Mouse (Mus musculus) embryonic facial prominence, embryonic 15.5 days (tissue): ENCODE data around the gene Tha1. TPM values are rescaled to one million over a fixed set of nuclear protein-coding genes. Genes with fewer than 3 reads are reported as not detected.
A peak's percentile ranks its signal among the peaks of the same experiment; 100 is the strongest.

Source experiments
- ATAC-seq: fragments of 200-750 bp; cut with Nextera tagmentation; 2 replicates; pipeline ENCODE4 v1.8.0; 2017; ENCODE audit warnings: low read depth, moderate TSS enrichment; ENCODE audit not compliant: insufficient number of reproducible peaks, low FRiP score, low TSS enrichment
- H3K27ac ChIP-seq: fragments of 300-500 bp; sonication (generic); replicated peaks from 2 replicates; pipeline ENCODE4 v1.5.1; 2015; ENCODE audit warnings: mild to moderate bottlenecking, inconsistent platforms
- H3K27me3 ChIP-seq: fragments of 300-500 bp; sonication (generic); 2 replicates; pipeline ENCODE4 v1.6.1; 2015; ENCODE audit warnings: inconsistent platforms
- H3K36me3 ChIP-seq: fragments of 300-500 bp; sonication (generic); 2 replicates; pipeline ENCODE4 v1.6.1; 2015; ENCODE audit warnings: mild to moderate bottlenecking, inconsistent platforms
- H3K4me1 ChIP-seq: fragments of 300-500 bp; sonication (generic); 2 replicates; pipeline ENCODE4 v1.6.1; 2015; ENCODE audit warnings: inconsistent platforms
- H3K4me2 ChIP-seq: fragments of 300-500 bp; sonication (generic); replicated peaks from 2 replicates; pipeline ENCODE4 v1.6.1; 2015; ENCODE audit warnings: mild to moderate bottlenecking, inconsistent platforms
- H3K4me3 ChIP-seq: fragments of 300-500 bp; sonication (generic); replicated peaks from 2 replicates; pipeline ENCODE4 v1.5.1; 2015; ENCODE audit warnings: mild to moderate bottlenecking, inconsistent platforms
- H3K9ac ChIP-seq: fragments of 300-500 bp; sonication (generic); 2 replicates; pipeline ENCODE4 v1.6.1; 2015; ENCODE audit warnings: inconsistent platforms
- H3K9me3 ChIP-seq: fragments of 300-500 bp; sonication (generic); replicated peaks from 2 replicates; pipeline ENCODE4 v1.6.1; 2016; ENCODE audit warnings: inconsistent platforms
- WGBS: fragments of 180-500 bp; shearing (Covaris S2); methylation state at CpG from one replicate; pipeline ENCODE4 v1.1.7; 2015; 5-methylcytosine and 5-hydroxymethylcytosine counted together
- polyA plus RNA-seq: library from polyadenylated mRNA; unstranded; fragments of >200 nt; fragmentation: Nextera tagmentation; extraction: Ambion mirVana; gene quantifications from 2 replicates; pipeline ENCODE4 v1.2.1, GENCODE M21; 2015

Tha1 gene
- polyA plus RNA-seq, 1 experiment from 2014 or later: 4.7 TPM

DNA sequence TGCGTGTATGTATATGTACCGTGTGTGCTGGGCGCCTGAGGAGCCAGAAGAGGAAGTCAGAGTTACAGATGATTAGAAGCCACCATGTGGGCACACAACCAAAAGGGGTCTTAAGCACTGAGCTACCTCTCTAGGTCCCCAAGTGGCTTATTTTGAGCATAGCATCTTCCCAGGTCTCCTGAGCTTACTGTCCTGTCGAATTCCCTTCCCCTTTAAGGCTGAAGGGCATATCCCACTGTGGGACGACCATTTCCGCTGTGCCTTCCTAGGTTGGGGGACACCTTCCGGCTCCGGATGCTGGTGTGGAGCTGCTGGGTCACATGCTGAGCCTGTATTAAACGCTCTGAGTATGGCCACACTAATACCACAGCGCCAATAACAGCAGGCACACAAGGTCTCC lies 21.4 kb upstream of the Tha1 start:
- Histone ChIP-seq H3K4me3 (no peak overlapping the region), H3K27ac (no peak overlapping the region), H3K4me2 (no peak overlapping the region), H3K9ac (no peak overlapping the region), H3K4me1 (peaks cover 13% of the 10 kb centered on the region), H3K9me3 (no peaks in the 10 kb centered on the region), H3K27me3 (peaks cover 11% of the 10 kb centered on the region; the same call in 1 of the 2 replicates), H3K36me3 (no peaks in the 10 kb centered on the region)
- no peak for ATAC-seq
- 62% methylated on average over 10 of the region's 10 CpGs for WGBS

DNA sequence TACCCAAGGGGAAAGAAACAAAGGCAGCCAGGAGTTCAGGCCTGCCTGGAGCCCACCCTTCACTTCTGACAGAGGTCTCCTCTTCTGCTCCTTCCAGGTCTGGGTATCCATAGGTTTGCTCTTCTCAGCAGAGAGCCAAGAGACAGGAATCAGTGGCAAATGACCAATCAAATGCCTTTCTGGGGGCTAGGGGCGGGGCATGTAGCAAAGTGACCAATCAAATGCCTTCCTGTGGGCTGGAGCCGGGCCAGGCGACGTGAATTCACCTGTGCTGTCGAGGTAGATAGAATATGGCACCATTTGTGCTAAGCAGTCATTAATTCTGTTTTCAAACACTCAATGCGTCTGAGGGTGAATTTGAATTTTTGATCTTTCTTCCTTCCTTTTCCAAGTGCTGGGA lies 18.9 kb upstream of the Tha1 start:
- Histone ChIP-seq H3K27ac (no peak overlapping the region), H3K4me2 (no peak overlapping the region), H3K36me3 (no peaks in the 10 kb centered on the region), H3K4me1 (peaks cover 32% of the 10 kb centered on the region), H3K9me3 (no peaks in the 10 kb centered on the region), H3K9ac (no peak overlapping the region), H3K27me3 (peaks cover 14% of the 10 kb centered on the region; the same call in 1 of the 2 replicates), H3K4me3 (no peak overlapping the region)
- WGBS: 47% methylated on average over 6 of the region's 6 CpGs
- ATAC-seq: no peak

DNA sequence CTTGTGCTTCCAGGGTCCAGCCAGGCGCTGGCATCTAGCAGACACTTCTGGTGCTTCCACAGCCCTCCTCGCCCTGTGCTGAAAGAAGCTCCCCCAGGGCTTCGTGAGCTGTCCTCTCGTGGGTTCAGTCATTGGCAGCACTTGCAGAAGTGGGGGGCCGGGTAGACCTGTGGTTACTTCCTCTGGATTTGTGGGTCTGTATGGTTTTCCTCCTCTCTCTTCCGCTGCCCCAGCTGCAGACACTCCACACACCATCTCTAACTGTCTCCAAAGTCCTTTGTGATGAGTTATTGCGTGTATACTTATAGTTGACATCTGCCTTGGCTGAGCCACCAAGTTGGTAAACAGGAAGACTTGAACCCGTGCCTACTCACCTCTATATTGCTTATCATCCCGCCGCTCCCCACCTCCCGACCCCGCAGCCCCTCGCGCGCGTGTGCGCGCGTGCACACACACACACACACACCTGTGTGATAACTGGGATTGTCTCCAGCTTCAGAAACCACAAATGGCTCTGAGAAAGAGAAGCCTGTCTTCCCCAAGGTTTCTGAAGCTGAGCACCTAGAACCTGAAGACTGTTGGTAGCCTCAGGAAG lies 18.4 kb upstream of the Tha1 start:
- Histone ChIP-seq H3K4me2 (no peak overlapping the region), H3K27me3 (peaks cover 14% of the 10 kb centered on the region; the same call in 1 of the 2 replicates), H3K9me3 (no peaks in the 10 kb centered on the region), H3K9ac (no peak overlapping the region), H3K4me1 (peaks cover 32% of the 10 kb centered on the region), H3K4me3 (no peak overlapping the region), H3K27ac (no peak overlapping the region), H3K36me3 (no peaks in the 10 kb centered on the region)
- WGBS: 91% methylated on average over 19 of the region's 19 CpGs
- ATAC-seq: no peak

DNA sequence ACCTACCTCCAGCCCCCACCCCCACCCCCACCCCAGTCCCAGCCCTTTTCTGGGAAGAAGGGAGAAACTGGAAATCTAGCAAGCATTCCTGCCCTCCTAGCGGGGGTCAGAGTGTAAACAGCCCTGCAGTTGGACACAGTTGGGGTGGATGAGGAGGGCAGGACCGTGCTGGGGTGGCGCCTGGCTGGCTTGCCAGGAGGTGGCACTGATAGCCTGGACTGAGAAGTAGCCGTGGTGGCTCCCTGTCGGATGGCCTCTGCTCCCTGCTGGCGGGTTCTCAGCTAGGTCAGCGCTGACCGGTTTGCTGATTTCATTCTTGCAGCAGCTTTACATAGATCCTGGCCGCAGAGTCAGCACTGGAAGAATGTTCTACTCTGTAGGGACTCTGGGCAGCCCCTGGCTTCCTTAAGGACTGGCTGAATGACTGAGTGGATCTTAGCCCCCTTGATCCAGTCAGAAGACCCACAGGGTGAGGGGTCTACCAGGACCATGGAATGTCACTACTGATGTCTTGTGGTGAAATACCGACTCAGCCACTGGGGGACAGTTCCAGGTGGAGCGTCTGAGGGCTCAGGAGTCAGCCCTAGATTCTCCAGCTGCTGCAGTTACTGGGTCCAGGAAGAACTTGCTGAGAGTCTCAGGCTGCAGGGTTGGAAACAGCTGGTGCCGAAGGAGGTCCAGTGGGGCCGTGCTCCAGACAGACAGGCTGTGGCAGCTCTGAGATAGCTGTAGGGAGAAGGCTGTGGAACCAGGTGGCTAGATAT lies 17.4 kb upstream of the Tha1 start:
- 35% methylated on average over 13 of the region's 13 CpGs for WGBS

DNA sequence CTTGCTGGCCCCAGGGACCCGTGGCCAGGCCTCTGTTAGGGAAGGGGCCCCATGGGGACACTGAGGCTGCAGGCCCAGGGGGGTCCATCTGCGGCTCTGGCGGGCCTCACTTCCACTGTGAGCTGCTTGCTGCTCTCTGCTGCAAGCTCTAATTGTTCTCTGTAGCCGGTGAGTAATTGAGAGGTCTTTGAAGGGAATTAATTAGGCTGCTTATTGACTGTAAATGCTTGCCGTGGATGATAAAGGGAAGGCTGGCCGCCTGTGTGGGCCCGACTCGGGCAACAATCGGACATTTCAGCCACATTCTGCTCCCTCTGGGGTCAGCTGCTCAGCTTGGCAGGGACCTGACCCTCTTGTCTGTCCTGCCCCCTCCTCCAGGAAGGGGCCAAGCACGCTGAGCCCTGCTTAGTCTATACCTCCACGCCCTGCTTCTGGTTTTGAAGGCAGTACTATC lies 16.6 kb upstream of the Tha1 start:
- peak; percentile 22; the same call in 1 of the 2 replicates for ATAC-seq
- Histone ChIP-seq H3K27me3 (peaks cover 18% of the 10 kb centered on the region; the same call in 1 of the 2 replicates), H3K9ac (no peak overlapping the region), H3K27ac (peak overlapping the region; percentile 45), H3K4me1 (peaks cover 32% of the 10 kb centered on the region), H3K4me3 (peak overlapping the region; percentile 30), H3K4me2 (peak overlapping the region; percentile 54), H3K9me3 (no peaks in the 10 kb centered on the region), H3K36me3 (no peaks in the 10 kb centered on the region)
- WGBS: 10% methylated on average over 11 of the region's 11 CpGs

More for the DNA sequence above, 17.4 kb upstream of the Tha1 start:
- Histone ChIP-seq H3K4me2 (0 out of 2 replicates have a peak overlapping the region, but pooled peaks have one; percentile 54), H3K9me3 (no peaks in the 10 kb centered on the region), H3K36me3 (no peaks in the 10 kb centered on the region), H3K4me3 (no peak overlapping the region), H3K4me1 (peaks cover 32% of the 10 kb centered on the region), H3K9ac (no peak overlapping the region), H3K27me3 (peaks cover 18% of the 10 kb centered on the region; the same call in 1 of the 2 replicates), H3K27ac (no peak overlapping the region)
- 0 out of 2 replicates have a peak, but pooled peaks have one; percentile 5 for ATAC-seq

DNA sequence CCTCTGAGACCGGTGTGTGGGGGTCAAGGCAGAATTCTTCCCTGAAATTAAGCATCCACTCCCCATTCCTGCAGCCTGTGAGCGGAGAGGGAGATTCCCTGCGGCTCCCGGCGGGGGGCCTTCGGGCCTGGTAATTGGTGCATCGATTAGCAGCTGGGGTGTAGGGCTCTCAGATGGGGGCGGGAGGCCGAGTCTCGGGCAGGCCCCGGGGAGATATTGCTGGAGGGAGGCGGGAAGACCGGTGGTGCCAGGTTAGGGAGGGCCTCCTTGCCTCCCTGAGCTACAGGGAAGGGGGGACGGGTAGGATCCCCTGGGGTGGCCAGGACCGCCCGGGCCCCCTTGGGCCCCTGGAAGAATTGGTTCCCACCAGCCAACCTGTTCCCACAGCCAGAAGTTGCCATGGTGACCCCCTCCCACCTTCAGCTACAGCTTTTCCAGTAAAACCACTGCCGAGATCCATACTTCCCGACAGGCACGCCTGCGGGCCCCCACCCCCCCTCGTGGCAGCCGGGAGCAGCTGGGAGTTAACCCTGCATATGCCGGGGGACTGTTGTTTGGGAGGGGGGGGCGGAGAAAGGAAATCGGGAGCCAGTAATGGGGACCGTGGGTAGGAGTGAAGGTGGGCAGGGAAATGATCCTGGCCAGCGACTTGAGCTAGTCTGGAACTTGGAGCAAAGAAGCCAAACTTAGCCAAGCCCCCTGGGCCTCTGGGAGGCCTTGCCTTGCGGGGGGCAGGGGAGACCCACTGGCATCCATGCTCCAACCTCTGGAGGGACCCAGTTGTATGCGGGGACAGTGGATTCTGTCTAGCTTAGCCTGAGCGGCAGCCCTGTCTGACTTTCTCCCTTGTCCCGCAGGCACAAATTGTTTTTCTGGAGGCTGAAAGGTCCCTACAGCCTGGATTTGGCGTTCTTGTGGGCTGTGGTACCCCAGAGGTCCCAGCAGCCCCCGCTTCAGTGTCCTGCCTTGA lies 15.9 kb upstream of the Tha1 start:
- Histone ChIP-seq H3K4me2 (peak overlapping the region; percentile 54), H3K4me1 (peaks cover 32% of the 10 kb centered on the region), H3K27ac (peak overlapping the region; percentile 45), H3K9ac (peak overlapping the region; percentile 12; the same call in 1 of the 2 replicates), H3K9me3 (no peaks in the 10 kb centered on the region), H3K27me3 (peaks cover 18% of the 10 kb centered on the region; the same call in 1 of the 2 replicates), H3K36me3 (no peaks in the 10 kb centered on the region), H3K4me3 (peak overlapping the region; percentile 30)
- WGBS: 3% methylated on average over 33 of the region's 33 CpGs
- ATAC-seq: peak; percentile 34

DNA sequence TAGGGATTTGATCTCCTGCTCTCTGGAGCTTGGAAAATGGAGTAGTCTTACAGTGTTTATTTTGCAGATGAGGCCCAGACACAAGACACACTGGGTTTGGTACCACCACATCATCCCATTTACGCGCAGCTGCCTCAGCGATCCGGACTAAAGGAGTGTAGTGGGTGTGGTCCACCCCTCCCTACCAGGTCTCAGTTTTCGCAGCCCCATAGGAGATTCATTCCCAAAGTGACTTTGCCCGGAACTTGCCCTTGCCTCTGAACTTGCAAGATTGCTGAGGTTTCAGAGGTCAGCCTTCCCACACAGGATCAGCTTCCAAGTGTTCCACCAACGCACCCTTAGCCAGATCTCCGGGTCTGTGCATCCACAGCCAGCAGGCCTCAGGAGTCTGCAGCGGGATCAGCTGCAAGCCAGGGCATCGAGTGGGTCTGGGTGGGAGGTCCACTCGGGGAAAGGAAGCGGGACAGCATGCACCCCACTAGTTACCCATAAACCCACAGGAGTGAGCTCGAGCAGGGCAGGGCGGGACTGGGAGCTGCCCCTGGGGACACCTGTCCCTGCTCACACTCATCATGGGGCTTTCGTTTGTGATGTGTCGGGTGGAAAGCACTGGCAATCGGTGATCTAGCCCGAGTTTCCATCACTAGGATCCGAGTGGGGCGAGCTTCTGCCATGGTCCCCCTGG lies 15.0 kb upstream of the Tha1 start:
- peaks cover 18% of the 10 kb centered on the region; the same call in 1 of the 2 replicates for H3K27me3 ChIP-seq
- no peaks in the 10 kb centered on the region for H3K36me3 ChIP-seq
- ATAC-seq: no peak
- H3K4me3 ChIP-seq: peak overlapping the region; percentile 30; the same call in 1 of the 2 replicates
- H3K9me3 ChIP-seq: no peaks in the 10 kb centered on the region
- WGBS: 16% methylated on average over 20 of the region's 20 CpGs
- H3K9ac ChIP-seq: peak overlapping the region; percentile 12; the same call in 1 of the 2 replicates
- 0 out of 2 replicates have a peak overlapping the region, but pooled peaks have one; percentile 34 for H3K27ac ChIP-seq
- peaks cover 37% of the 10 kb centered on the region for H3K4me1 ChIP-seq
- peak overlapping the region; percentile 54 for H3K4me2 ChIP-seq

DNA sequence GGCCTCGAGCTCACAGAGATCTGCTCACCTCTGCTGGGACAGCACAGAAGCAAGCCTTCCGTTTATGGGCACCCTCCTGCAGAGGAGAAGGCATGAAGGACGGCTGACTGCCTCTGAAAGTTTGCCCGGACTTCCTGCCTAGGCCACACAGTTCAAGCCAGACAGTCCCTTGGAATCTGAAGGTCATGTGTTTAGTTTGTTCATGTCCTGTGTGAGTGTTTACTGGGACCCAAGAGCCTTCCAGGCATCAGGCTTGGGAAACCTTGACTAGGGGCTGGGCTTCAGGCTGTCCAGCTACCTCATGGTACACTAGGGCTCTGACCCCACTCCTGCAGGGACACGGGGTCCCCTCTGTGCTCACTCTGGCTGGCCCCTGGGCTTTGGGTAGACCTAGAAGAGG lies 12.7 kb upstream of the Tha1 start:
- Histone ChIP-seq H3K9me3 (no peaks in the 10 kb centered on the region), H3K9ac (no peak overlapping the region), H3K4me2 (no peak overlapping the region), H3K27ac (no peak overlapping the region), H3K4me1 (peaks cover 56% of the 10 kb centered on the region), H3K36me3 (no peaks in the 10 kb centered on the region), H3K27me3 (peaks cover 13% of the 10 kb centered on the region; the same call in 1 of the 2 replicates), H3K4me3 (no peak overlapping the region)
- ATAC-seq: no peak
- 61% methylated on average over 5 of the region's 5 CpGs for WGBS

DNA sequence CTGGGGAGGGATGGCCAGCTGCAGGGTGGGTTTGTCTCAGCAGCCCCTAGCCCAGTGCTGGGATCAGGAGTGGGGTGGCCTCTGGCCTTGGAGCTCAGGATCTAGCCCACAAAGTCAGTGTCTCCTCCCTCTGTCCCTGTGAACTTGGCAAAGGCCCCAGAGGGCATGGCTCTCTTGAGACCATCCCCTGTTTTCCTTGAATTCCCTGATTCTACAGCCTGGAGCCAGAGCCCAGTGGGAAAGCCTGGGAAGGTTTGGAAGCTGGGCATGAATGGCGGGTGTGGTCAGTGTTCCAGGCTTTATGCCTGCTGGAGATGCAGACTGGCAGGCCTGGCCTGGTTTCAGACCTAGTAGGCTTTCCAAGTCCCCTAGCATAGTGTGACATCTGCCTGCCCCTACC lies 8.9 kb upstream of the Tha1 start:
- no peak for ATAC-seq
- Histone ChIP-seq H3K9ac (no peak overlapping the region), H3K9me3 (no peaks in the 10 kb centered on the region), H3K36me3 (no peaks in the 10 kb centered on the region), H3K4me3 (no peak overlapping the region), H3K4me2 (no peak overlapping the region), H3K27ac (peak overlapping the region; percentile 44; the same call in 1 of the 2 replicates), H3K4me1 (peaks cover 45% of the 10 kb centered on the region), H3K27me3 (0 out of 2 replicates have a peak, but pooled peaks cover 3% of the 10 kb centered on the region)
- WGBS: 87% methylated on average over 1 of the region's 1 CpGs

DNA sequence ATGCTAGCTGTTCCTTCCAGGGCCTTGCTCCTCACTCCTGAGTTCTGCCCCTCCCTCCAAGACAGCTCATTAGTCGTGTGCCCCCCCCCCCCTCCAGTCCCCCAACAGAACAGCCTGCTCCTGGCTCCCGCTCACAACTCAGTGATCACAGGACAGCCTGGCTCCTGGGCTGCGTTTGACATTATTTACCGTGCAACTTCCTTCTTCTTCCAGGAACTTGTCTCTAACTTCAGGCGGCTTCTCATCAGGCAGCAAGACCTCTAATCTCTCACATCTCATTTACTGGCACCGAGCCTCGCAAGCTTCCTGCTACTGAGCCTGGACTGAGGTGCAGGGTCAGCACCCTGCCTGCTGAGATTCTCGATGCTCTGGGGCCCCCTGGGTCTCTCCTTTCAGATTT lies 8.5 kb upstream of the Tha1 start:
- Histone ChIP-seq H3K9me3 (no peaks in the 10 kb centered on the region), H3K4me3 (no peak overlapping the region), H3K36me3 (no peaks in the 10 kb centered on the region), H3K4me2 (no peak overlapping the region), H3K4me1 (peaks cover 45% of the 10 kb centered on the region), H3K9ac (no peak overlapping the region), H3K27me3 (0 out of 2 replicates have a peak, but pooled peaks cover 3% of the 10 kb centered on the region), H3K27ac (peak overlapping the region; percentile 44)
- WGBS: 11% methylated on average over 8 of the region's 8 CpGs
- ATAC-seq: no peak
